Mouse (Mus musculus): ENCODE measurements around the gene Bptf. TPM values are rescaled to one million over a fixed set of nuclear protein-coding genes. Genes with fewer than 3 reads are reported as not detected.
"Not testable (repeated sequence)": the region's sequence is repeated elsewhere in the genome, so short reads cannot be mapped to it uniquely, and the experiment has no call there.

Bptf gene
- total RNA-seq (2017) = 81.2 and 84.0 TPM in 2 replicates

DNA sequence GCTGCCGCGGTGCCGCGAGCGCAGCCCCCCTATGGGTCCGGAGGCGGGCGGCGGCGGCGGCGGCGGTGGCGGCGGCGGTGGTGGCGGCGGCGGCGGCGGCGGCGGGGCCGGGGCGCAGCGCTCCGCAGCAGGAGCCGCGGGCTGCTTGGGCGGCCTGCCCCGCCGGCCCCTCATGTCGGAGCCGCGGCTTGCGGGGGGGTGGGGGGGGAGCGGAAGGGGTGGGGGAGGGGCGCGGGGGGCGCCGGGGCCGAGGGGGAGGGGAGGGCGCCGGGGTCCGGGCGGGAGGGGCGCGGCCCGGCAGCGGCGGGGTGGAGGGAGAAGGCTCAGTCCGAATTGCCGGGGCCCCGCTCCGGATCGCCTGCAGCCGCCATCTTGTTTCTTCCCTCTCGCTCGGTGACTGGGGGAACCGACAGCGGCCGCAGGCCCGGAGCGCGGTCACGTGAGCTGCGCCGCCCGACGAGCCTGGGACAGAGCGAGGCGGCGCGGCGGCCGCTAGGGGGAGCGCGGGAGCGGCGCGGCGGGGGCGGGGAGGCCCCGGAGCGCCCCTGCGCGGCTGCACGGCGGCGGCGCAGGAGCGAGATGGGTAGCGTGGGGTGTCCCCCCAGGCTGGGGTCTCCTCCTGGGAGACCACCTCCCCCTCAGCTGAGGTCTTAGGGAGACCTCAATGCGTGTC, at the start of gene Bptf:
Gene Bptf, minus strand, starts transcription at position 379 of the 673 bp plus-strand sequence.
- ATAC-seq (replicated peaks in 1 of 2; ENCODE audit: insufficient read depth in 1 of 2, low FRiP score in 2 of 2, low TSS enrichment in 1 of 2, low read depth in 1 of 2, poor library complexity in 2 of 2, severe bottlenecking in 2 of 2) = peak; percentile 69 to 81

DNA sequence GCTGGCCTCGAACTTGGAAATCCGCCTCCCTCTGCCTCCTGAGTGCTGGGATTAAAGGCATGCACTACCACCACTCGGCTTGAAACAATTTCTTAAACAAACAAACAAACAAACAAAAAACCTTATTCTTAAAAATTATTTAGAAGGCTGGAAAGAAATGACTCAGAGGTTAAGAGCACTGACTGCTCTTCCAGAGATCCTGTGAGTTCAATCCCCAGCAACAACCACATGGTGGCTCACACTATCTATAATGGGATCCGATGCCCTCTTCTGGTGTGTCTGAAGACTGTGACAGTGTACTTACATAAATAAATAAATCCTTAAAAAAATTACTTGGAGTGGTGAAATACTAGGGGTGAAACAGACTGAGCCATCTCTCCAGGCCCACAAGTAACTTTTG, 29.3 kb upstream of the Bptf start:
- ATAC-seq (replicated peaks in 1 of 2; ENCODE audit: insufficient read depth in 1 of 2, low FRiP score in 2 of 2, low TSS enrichment in 1 of 2, low read depth in 1 of 2, poor library complexity in 2 of 2, severe bottlenecking in 2 of 2) = no peak

DNA sequence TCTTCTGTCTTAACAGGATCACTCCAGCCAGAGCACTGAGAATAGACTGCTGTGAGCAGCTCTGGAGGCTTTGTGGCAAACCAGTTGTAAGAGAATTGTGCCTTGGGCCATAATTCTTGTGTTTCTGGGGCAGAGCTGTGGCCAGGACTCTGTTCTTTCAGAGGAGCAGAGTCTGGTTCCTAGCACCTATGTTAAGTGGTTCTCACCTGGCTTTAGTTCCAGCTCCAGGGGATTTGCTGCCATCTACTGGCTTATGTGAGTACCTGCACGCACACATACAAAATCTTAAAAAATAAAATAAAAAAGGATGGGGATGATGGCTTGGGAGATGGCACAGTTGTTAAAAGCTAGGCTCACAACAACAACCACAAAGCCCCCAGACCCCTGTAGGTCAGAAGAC, 27.1 kb upstream of the Bptf start:
- ATAC-seq (replicated peaks in 1 of 2; ENCODE audit: insufficient read depth in 1 of 2, low FRiP score in 2 of 2, low TSS enrichment in 1 of 2, low read depth in 1 of 2, poor library complexity in 2 of 2, severe bottlenecking in 2 of 2) = 0 out of 4 replicates have a peak, but pooled peaks have one; percentile 42 to 56

DNA sequence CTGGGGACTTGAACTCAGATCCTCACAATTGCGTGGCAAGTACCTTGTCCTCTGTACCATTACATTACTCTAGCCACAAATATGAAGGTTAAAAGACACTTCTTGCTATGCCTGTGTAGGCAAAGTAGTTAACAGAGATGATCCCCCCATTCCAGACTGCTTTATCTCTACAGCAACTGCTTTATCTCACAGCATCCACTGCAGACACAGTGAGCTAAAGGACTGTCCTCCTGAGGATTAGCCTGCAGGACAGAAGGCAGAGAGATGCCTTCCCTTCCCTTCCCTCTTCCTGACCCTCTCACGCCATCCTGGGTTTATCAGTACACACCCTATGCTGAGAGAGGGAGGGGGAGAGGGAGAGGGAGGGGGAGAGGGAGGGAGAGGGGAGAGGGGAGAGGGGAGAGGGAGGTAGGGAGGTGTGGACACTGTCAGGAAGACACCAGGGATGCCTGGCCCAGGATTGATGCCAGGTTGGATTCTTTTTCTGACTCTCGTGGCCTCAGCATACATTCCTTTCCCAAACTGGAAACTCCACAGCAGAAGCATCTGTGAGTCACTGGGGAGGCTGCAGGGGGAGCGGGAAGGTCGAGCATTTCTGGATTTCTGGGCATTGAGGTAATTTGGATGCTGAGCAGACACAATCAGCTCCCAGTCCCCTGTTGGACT, 25.2 kb upstream of the Bptf start:
- ATAC-seq (replicated peaks in 1 of 2; ENCODE audit: insufficient read depth in 1 of 2, low FRiP score in 2 of 2, low TSS enrichment in 1 of 2, low read depth in 1 of 2, poor library complexity in 2 of 2, severe bottlenecking in 2 of 2) = no peak

DNA sequence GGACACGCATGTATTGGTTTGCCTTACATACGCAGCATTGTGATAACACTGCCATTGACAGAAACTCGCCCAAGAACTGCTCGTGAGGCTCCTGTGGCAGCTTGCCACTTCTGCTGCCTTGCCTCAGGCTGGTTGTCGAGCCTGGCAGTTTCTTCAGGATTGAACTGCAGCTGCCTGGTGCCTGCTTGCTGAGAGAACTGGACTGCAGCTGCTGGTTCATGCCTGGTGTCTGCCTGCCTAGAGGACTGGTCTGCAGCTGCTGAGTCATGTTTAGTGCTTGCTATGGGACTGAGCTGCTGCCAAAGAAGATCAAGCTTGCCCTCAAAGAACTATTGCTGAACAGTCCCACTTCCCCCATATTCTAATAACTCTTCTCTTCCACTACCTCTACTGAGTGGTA, 23.4 kb upstream of the Bptf start:
- no peak for ATAC-seq (replicated peaks in 1 of 2; ENCODE audit: insufficient read depth in 1 of 2, low FRiP score in 2 of 2, low TSS enrichment in 1 of 2, low read depth in 1 of 2, poor library complexity in 2 of 2, severe bottlenecking in 2 of 2)

DNA sequence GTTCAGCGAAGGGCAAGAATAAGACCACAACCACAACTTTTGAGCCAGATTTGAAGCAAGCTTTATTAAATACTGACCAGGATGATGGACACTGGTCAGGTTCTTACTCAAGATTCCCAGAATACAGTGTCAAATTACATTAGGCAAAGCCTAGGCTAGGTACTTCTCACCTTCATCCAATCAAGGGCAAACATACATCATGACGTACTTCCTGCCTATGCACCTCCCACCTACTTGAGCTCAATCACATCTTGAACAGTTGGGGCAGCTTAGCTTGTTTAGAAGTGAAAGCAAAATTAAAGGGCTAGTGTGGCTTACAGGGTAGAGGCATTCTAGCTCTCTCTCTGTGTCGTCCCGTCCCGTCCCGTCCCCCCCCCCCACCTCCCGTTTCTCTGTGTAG, 22.5 kb upstream of the Bptf start:
- no peak for ATAC-seq (replicated peaks in 1 of 2; ENCODE audit: insufficient read depth in 1 of 2, low FRiP score in 2 of 2, low TSS enrichment in 1 of 2, low read depth in 1 of 2, poor library complexity in 2 of 2, severe bottlenecking in 2 of 2)

DNA sequence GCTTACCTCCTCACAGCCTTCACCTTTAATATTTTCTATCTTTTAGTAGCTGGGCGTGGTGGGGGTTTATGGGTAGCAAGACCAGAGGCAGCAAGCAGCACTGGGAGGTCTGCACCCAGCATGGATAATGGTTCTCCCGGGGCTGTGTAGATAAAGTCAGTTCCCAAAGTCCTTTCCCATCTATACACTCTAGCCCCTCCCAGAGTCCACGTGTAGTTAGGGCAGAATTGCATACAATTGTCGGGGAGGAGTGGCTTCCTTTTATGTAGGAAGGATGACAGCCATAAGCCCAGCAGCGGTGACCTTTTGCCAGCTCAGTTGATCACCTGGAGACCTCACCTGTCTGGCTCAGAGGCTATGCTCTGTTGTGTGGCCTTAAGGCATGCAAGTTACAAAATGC, 21.7 kb upstream of the Bptf start:
- ATAC-seq (replicated peaks in 1 of 2; ENCODE audit: insufficient read depth in 1 of 2, low FRiP score in 2 of 2, low TSS enrichment in 1 of 2, low read depth in 1 of 2, poor library complexity in 2 of 2, severe bottlenecking in 2 of 2) = no peak

DNA sequence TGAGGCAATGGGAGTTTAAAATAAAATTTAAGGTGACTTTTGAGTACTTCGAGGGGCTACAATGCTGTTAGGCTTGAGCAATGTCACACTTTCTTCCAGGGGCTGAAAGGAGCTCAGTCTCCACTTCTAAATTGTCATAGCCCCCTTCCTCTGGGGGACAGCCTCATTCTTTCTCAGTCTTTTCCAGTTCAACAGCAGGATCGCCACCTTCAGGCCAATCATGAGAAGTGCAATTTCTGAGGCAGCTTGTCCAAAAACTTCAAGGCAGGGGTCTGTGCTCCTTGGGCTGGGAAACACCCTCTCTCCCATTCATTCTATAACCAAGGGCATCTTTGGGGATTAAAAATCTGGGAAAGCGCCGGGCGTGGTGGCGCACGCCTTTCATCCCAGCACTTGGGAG, 19.9 kb upstream of the Bptf start:
- ATAC-seq (replicated peaks in 1 of 2; ENCODE audit: insufficient read depth in 1 of 2, low FRiP score in 2 of 2, low TSS enrichment in 1 of 2, low read depth in 1 of 2, poor library complexity in 2 of 2, severe bottlenecking in 2 of 2) = peak in 1 of 2 experiments; percentile 71; a peak in 2 of 4 replicates

DNA sequence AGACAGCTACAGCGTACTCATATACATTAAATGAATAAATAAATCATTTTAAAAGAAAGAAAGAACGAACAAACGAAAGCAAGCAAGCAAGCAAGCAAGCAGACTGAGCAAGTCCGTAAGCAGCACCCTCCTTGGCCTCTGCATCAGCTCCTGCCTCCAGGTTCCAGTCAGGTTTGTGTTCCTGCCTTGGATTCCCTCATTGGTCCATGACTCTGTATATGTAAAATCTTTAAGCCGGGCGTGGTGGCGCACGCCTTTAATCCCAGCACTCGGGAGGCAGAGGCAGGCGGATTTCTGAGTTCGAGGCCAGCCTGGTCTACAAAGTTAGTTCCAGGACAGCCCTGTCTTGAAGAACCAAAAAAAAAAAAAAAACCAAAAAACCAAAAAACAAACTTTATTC, 12.0 kb upstream of the Bptf start:
- ATAC-seq (replicated peaks in 1 of 2; ENCODE audit: insufficient read depth in 1 of 2, low FRiP score in 2 of 2, low TSS enrichment in 1 of 2, low read depth in 1 of 2, poor library complexity in 2 of 2, severe bottlenecking in 2 of 2) = not testable (repeated sequence)

DNA sequence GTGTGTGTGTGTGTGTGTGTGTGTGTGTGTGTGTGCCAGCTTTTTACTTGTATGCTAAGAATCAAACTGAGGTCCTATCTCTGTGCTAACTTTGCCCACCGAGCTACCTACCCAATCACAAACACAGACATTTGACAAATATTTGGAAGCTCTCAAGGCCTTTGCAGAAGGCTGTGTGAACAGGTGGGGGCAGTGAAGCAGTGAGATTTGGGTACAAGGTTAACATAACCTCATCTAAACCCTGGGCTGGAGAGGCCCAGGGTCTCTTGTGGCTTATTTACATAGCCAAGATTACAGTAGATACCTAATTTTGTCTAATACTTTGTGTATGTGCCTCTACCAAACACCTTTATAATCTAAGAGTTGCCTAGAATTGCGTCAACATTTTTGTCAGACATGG, 10.5 kb upstream of the Bptf start:
- ATAC-seq (replicated peaks in 1 of 2; ENCODE audit: insufficient read depth in 1 of 2, low FRiP score in 2 of 2, low TSS enrichment in 1 of 2, low read depth in 1 of 2, poor library complexity in 2 of 2, severe bottlenecking in 2 of 2) = no peak

DNA sequence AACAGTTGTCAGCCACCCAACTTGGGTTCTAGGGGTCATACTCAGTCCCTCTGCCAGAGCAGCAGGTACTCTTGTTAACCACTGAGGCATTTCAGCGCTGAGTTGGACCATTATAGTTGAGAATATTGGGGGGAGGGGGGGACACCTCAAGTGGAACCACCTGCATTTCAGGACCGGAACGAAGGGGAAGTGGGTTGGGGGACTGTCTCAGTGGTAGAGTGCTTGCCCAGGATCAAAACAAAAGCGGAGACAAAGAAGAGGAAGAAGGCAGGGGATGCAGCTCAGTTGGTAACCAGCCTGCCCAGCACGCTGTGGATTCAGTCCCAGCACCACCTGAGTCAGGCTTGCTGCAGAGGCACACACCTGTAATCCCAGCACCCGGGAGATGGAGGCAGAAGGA, 8.8 kb upstream of the Bptf start:
- peak; percentile 69 to 85 for ATAC-seq (replicated peaks in 1 of 2; ENCODE audit: insufficient read depth in 1 of 2, low FRiP score in 2 of 2, low TSS enrichment in 1 of 2, low read depth in 1 of 2, poor library complexity in 2 of 2, severe bottlenecking in 2 of 2)

DNA sequence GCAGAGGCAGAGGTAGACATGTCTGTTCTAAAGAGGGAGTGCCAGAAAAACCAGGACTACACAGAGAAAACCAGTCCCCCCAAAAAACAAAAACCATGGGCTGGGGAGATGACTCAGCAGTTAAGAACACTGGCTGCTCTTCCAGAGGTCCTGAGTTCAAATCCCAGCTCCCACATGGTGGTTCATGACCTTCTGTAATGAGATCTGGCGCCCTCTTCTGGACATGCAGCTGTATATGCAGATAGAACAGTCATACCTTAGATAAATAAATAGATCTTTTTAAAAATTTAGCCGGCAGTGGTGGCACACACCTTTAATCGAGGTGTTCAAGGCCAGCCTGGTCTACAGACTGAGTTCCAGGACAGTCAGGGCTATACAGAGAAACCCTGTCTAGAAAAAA, 6.7 kb upstream of the Bptf start:
- ATAC-seq (replicated peaks in 1 of 2; ENCODE audit: insufficient read depth in 1 of 2, low FRiP score in 2 of 2, low TSS enrichment in 1 of 2, low read depth in 1 of 2, poor library complexity in 2 of 2, severe bottlenecking in 2 of 2) = no peak

DNA sequence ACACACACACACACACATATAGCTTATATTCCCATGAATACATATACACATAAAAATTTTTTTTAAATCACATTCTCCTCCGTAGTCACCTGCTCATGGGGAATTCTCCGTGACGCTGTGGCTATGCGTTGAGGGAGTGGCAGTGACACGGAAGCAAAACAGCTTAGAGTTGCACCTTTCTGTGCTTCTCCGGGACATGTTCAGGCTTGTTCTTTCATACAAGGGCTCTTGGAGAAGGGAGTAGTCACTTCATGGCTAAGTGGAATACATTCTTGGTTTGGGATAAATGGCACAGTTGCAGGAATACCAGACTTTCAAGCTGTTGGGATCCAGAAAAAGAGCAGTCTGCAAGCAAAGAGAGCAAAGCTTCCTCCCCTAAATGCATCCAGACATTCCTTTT, 5.7 kb upstream of the Bptf start:
- no peak for ATAC-seq (replicated peaks in 1 of 2; ENCODE audit: insufficient read depth in 1 of 2, low FRiP score in 2 of 2, low TSS enrichment in 1 of 2, low read depth in 1 of 2, poor library complexity in 2 of 2, severe bottlenecking in 2 of 2)

DNA sequence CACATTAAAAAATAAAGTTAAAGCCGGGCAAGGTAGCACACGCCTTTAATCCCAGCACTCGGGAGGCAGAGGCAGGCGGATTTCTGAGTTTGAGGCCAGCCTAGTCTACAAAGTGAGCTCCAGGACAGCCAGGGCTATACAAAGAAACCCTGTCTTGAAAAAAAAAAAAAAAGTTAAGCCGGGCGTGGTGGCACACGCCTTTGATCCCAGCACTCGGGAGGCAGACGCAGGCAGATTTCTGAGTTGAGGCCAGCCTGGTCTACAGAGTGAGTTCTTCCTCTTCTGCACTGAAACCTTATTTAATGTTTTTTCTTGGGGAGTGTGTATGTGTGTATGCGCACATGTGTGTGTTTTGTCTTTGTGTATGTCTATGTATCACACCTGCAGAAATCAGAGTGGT, 4.5 kb upstream of the Bptf start:
- ATAC-seq (replicated peaks in 1 of 2; ENCODE audit: insufficient read depth in 1 of 2, low FRiP score in 2 of 2, low TSS enrichment in 1 of 2, low read depth in 1 of 2, poor library complexity in 2 of 2, severe bottlenecking in 2 of 2) = not testable (repeated sequence)

DNA sequence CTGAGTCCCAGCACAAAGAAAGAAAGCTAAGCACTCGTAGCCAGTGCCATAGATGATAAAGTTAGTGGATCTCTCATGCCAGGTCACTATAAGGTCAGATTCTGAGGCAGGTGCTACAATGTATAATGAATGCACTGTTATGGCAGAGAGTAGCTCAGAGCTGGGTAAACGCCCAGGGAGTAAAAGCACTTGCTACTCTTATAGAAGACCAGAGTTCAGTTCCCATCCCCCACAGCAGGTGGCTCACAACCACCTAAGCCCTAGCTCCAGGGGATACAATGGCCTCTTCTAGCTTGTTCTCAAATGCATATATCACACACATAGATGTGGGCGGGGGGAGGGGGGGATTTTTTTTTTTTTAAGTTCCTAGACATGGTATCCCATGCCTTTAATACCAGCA, 3.8 kb upstream of the Bptf start:
- no peak for ATAC-seq (replicated peaks in 1 of 2; ENCODE audit: insufficient read depth in 1 of 2, low FRiP score in 2 of 2, low TSS enrichment in 1 of 2, low read depth in 1 of 2, poor library complexity in 2 of 2, severe bottlenecking in 2 of 2)

DNA sequence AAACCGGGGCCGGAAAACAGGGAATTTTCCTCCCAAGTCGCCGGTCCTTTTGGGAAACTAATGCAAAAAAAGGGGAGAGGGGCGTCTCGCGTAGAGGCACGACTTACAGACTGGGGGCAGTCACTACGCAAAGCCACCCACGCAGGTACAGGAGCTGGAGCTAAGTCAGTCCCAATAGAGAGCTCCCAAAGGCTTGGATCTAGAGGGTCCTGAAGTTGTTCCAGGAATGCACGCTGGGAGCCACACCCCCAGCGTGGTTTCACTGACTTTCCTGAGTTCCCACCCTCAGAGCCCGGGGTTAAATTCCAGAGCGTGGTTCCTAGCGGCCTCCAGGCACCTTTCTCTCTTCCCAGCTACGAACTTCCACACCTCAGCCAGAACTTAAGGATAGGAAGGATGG, 499 bp upstream of the Bptf start:
- no peak for ATAC-seq (replicated peaks in 1 of 2; ENCODE audit: insufficient read depth in 1 of 2, low FRiP score in 2 of 2, low TSS enrichment in 1 of 2, low read depth in 1 of 2, poor library complexity in 2 of 2, severe bottlenecking in 2 of 2)

DNA sequence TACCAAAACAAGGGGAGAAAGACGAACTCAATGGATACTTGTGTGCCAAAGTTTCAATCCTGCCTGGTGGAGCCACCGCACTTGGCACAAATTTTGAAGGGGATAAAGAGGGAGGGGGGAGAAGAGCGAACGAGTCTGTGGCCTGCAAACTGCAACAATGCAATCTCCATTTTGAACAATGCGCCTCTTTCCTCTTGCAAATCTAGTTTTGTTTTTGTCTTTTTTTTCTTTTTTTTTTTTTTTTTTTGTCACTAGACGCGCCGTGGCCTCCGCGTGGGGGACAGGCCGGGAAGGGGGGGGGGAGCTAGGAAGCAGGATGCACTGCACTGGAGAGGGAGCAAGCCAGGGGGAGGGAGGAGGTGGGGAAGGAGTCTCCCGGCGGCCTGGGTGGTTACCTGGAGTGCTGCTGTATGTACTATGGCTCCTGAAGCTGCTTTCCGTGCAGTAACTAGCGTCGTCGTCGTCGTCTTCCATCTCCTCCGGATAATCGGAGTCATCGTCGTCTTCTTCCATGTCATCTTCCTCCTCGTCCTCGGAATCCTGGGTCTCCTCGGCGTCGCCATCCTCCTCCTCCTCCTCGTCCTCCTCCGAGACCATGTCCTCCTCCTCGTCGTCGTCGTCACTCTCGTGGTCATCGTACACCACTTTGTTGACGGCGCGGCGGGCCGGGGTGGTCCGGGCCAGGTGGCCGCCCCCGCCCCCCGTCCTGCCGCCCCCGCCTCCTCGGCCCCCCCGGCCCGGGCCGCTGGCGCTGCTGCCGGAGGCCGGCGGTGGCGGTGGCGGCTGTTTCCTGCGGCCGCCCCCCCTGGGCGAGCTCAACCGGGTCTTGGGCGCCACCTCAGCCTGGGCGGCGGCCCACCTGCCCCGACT, 813 bp downstream of the Bptf start:
- ATAC-seq (replicated peaks in 1 of 2; ENCODE audit: insufficient read depth in 1 of 2, low FRiP score in 2 of 2, low TSS enrichment in 1 of 2, low read depth in 1 of 2, poor library complexity in 2 of 2, severe bottlenecking in 2 of 2) = peak in 1 of 2 experiments; percentile 51; a peak in 2 of 4 replicates

DNA sequence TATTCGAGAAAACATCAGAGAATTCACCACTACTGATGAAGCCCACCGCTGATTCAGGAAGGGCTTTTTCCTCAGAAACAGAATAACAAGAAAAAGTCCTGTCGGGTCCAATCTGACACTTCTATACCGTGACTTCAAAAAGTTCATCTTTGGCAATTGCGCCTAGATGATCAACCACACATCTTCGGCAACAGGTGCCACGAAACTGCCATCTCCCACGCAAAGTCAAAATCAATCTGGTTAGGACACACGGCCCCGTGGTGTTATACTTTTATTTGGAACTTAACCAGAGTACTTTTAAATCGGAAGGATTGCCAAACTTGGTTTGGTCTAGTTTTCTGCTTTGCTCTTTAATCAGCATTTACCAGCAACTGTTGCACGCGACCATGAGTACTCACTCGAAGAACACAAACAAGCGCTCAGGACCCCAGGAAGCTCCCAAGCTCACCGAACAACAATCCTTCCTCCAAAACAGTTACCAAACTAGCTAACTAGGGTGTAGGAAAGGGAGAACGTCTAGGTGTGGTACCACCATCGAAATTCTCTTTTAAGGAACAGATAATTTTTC, 1.6 kb downstream of the Bptf start:
- no peak for ATAC-seq (replicated peaks in 1 of 2; ENCODE audit: insufficient read depth in 1 of 2, low FRiP score in 2 of 2, low TSS enrichment in 1 of 2, low read depth in 1 of 2, poor library complexity in 2 of 2, severe bottlenecking in 2 of 2)

All from hematopoietic stem cell, adult 5-6 weeks (primary cell).